Mouse (Mus musculus) neural tube, embryonic 11.5 days (tissue): Measurements from ENCODE around the gene Nxpe3. TPM values are rescaled to one million over a fixed set of nuclear protein-coding genes. Genes with fewer than 3 reads are reported as not detected.
A peak's percentile ranks its signal among the peaks of the same experiment; 100 is the strongest.

Source experiments
- ATAC-seq: fragments of 200-750 bp; cut with Nextera tagmentation; 2 replicates; pipeline ENCODE4 v1.8.0; 2017; ENCODE audit warnings: moderate number of reproducible peaks, mild to moderate bottlenecking, moderate TSS enrichment, moderate library complexity; ENCODE audit not compliant: insufficient read depth, low FRiP score, low TSS enrichment
- DNase-seq: peaks from one replicate; pipeline ENCODE4 v3.0.0-alpha.2; 2015; ENCODE audit warnings: low spot score
- H3K27ac ChIP-seq: fragments of 300-500 bp; sonication (generic); 2 replicates; pipeline ENCODE4 v1.5.1; 2014; ENCODE audit warnings: low read depth, mild to moderate bottlenecking, low read length
- H3K27me3 ChIP-seq: fragments of 300-500 bp; sonication (generic); 2 replicates; pipeline ENCODE4 v1.6.1; 2014; ENCODE audit warnings: mild to moderate bottlenecking, low read length, mixed read lengths; ENCODE audit not compliant: control insufficient read depth, insufficient read depth
- H3K36me3 ChIP-seq: fragments of 300-500 bp; sonication (generic); 2 replicates; pipeline ENCODE4 v1.6.1; 2014; ENCODE audit warnings: mild to moderate bottlenecking, low read length, moderate library complexity, mixed read lengths; ENCODE audit not compliant: control insufficient read depth, insufficient read depth
- H3K4me1 ChIP-seq: fragments of 300-500 bp; sonication (generic); 2 replicates; pipeline ENCODE4 v1.6.1; 2014; ENCODE audit warnings: low read length, mixed read lengths; ENCODE audit not compliant: control insufficient read depth, insufficient read depth
- H3K4me2 ChIP-seq: fragments of 300-500 bp; sonication (generic); 2 replicates; pipeline ENCODE4 v1.6.1; 2014; ENCODE audit warnings: low read depth, mild to moderate bottlenecking, moderate library complexity
- H3K4me3 ChIP-seq: fragments of 300-500 bp; sonication (generic); 2 replicates; pipeline ENCODE4 v1.5.1; 2014; ENCODE audit warnings: low read depth, low read length
- H3K9ac ChIP-seq: fragments of 300-500 bp; sonication (generic); 2 replicates; pipeline ENCODE4 v1.6.1; 2014; ENCODE audit warnings: mild to moderate bottlenecking, low read length
- H3K9me3 ChIP-seq: fragments of 300-500 bp; sonication (generic); 2 replicates; pipeline ENCODE4 v1.6.1; 2016; ENCODE audit warnings: low read length; ENCODE audit not compliant: control insufficient read depth
- whole genome bisulfite sequencing: fragments of 180-500 bp; shearing (Covaris S2); extraction: QIAGEN DNeasy Blood & Tissue Kit; methylation state at CpG from one replicate; pipeline ENCODE4 v1.1.7; 2014; 5-methylcytosine and 5-hydroxymethylcytosine counted together
- polyA plus RNA-seq: library from polyadenylated mRNA; unstranded; fragments of >200 nt; fragmentation: Nextera tagmentation; extraction: Ambion mirVana; gene quantifications from 2 replicates; pipeline ENCODE4 v1.2.1, GENCODE M21; 2014

Gene Nxpe3
- polyA plus RNA-seq, 1 experiment from 2014 or later, result 0.89 TPM

DNA sequence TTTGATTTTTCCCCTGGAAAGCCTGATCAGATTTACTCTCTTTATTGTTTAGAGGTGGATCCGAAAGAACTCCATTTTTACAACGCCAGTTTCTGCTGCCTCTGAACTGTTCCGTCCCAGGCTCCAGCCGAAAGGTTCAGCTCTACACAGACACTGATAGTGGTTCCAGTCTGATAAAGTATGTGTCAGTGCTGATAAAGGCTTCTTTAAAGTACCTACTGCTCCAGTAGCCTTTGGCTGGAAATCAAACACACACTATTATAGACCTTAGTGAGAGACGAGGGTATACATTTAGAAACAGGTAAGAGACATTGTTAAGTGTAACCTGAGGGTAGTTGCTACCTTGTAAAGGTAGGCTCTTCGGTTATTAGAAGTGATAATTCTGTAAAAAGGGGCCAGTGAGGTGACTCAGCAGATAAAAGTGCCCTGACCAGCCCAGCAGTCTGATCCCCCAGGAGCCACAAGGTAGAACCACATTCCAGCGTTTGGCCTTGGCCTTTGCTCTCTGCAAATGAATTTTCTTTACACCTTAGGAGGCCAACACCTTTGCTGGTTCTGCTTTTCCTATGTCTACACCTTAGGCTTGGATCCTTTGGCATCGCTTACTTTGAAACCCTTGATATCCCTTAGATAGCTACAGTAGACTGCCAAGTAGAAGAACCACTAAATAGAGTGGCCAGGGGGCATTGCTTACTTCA, 1.5 kb downstream of the Nxpe3 start:
- Histone ChIP-seq H3K9ac (no peak overlapping the region), H3K36me3 (no peaks in the 10 kb centered on the region), H3K4me3 (no peak overlapping the region), H3K27me3 (no peaks in the 10 kb centered on the region), H3K4me2 (no peak overlapping the region), H3K4me1 (peaks cover 4% of the 10 kb centered on the region; the same call in 1 of the 2 replicates), H3K9me3 (no peaks in the 10 kb centered on the region), H3K27ac (no peak overlapping the region)
- DNase-seq (no peak), ATAC-seq (no peak)
- 90% methylated on average over 8 of the region's 8 CpGs for WGBS

DNA sequence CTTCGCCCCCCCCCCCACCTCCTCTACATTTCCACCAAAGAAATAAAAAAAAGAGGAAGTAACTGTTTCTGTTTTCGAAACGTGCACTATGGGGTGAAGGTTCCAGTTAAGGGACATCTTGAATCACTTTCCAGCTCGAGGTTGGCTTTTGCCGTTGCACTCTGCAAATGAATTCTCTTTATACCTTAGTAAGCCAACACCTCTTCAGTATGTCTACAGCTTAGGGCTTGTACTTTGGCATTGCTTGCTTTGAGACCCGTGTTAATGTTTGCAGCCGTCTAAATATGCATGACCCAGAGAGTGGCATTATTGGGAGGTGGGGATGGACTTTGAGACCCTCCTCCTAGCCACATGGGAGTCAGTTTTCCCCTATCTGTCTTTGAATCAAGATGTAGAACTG, 2.6 kb downstream of the Nxpe3 start:
- no peak overlapping the region for H3K4me2 ChIP-seq

DNA sequence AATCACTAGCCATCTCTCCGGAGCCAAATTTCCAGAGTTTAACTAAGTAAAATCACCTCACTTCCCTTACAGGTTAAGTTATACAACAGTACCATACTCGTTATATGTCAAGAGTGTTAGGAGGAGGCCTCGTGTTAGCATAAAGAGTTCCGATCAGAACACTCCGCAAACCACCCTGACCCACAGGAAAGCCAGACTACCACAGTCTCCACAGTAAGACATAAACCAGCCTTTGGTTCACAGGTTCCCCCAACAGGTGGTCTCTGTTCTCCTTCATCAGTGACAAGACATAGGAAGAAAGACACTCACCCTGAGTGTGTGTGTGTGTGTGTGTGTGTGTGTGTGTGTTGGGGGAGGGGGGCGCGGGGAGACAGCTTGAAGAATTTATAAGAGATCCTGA, 3.7 kb downstream of the Nxpe3 start:
- no peak for DNase-seq
- Histone ChIP-seq H3K27ac (no peak overlapping the region), H3K9me3 (no peaks in the 10 kb centered on the region)

More for the DNA sequence above, 2.6 kb downstream of the Nxpe3 start:
- Histone ChIP-seq H3K9me3 (no peaks in the 10 kb centered on the region), H3K4me3 (no peak overlapping the region), H3K27ac (no peak overlapping the region), H3K36me3 (no peaks in the 10 kb centered on the region), H3K9ac (no peak overlapping the region), H3K4me1 (peaks cover 4% of the 10 kb centered on the region; the same call in 1 of the 2 replicates), H3K27me3 (no peaks in the 10 kb centered on the region)
- 79% methylated on average over 6 of the region's 7 CpGs for WGBS
- ATAC-seq (no peak), DNase-seq (no peak)

DNA sequence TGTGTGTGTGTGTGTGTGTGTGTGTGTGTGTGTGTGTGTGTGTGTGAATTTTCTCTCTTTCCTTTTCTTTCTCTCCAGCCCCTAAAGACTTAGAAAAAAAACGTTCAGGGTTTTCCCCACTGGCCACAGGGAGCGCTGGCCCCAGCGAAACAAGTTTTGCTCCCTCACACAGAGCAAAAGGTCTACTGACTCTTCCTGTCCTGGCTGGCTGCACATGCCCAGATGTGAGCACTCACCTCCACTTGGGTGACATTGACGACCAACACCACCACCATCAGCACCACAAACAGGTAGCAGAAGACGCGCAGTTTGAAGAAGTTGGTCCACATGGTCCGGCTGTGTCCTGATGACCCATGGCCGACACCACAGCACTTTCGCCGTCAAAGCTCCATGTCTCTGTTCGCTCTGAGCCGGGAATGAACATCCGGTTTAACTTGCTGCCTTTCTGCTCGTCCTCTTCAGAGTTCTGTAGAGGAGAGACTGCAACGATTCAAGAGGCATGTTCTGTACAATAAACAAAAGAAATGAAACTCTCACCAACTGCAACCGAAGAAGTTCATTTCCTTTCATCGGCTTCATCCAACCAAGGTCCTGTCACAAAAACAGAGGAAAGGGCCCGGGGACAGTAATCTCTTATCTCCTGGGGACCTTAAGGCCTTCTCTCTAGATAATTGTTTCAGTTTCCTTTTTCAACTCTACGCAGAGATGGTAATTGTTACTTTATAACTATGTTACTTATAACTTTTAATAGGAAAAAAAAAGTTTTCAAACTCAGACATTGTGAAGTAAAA, 4.5 kb downstream of the Nxpe3 start:
- Histone ChIP-seq H3K9ac (no peak overlapping the region), H3K27me3 (no peaks in the 10 kb centered on the region), H3K9me3 (no peaks in the 10 kb centered on the region), H3K4me2 (no peak overlapping the region), H3K4me1 (peaks cover 4% of the 10 kb centered on the region; the same call in 1 of the 2 replicates), H3K36me3 (no peaks in the 10 kb centered on the region), H3K4me3 (no peak overlapping the region), H3K27ac (no peak overlapping the region)
- no peak for DNase-seq
- WGBS, result 91% methylated on average over 19 of the region's 19 CpGs
- no peak for ATAC-seq

More for the DNA sequence above, 3.7 kb downstream of the Nxpe3 start:
- Histone ChIP-seq H3K4me2 (no peak overlapping the region), H3K4me1 (peaks cover 4% of the 10 kb centered on the region; the same call in 1 of the 2 replicates), H3K9ac (no peak overlapping the region), H3K27me3 (no peaks in the 10 kb centered on the region), H3K4me3 (no peak overlapping the region), H3K36me3 (no peaks in the 10 kb centered on the region)
- 96% methylated on average over 7 of the region's 7 CpGs for WGBS
- no peak for ATAC-seq

DNA sequence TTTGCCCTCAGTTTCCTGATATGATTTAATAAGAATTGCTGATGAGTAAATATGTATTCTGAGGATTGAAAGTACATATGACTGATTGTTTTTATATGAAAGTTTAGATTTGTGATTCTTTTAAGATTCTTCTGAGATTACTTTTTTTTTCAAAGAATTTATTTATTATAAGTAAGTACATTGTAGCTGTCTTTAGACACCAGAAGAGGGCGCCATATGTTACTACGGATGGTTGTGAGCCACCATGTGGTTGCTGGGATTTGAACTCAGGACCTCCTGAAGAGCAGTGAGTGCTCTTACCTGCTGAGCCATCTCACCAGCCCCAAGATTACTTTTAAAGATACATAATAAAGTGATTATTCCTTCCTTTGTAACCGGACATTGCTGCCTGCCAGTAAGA, 5.6 kb downstream of the Nxpe3 start:
- Histone ChIP-seq H3K27ac (no peak overlapping the region), H3K4me2 (no peak overlapping the region), H3K9me3 (no peaks in the 10 kb centered on the region), H3K27me3 (no peaks in the 10 kb centered on the region), H3K4me3 (no peak overlapping the region), H3K4me1 (peaks cover 4% of the 10 kb centered on the region; the same call in 1 of the 2 replicates), H3K9ac (no peak overlapping the region), H3K36me3 (no peaks in the 10 kb centered on the region)
- 89% methylated on average over 3 of the region's 3 CpGs for WGBS
- no peak for DNase-seq
- no peak for ATAC-seq

DNA sequence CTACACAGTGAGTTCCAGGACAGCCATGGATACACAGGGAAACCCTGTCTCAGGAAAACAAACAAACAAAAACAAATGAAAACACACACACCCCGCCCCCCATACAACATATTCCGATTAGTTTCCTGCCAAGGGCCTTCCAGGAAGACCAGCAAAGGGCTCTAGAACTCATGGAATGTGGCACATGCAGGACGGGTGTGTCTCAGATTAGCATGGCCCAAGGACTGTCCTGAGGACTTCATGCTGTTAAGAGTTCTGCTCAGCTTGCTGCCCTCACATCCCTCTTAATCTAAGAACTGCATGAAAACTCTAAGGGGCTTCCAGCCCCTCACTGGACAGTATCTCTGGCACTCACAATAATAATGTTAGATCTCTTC, 6.5 kb downstream of the Nxpe3 start:
- ATAC-seq, result no peak
- H3K4me1 ChIP-seq, result no peaks in the 10 kb centered on the region
- H3K36me3 ChIP-seq, result no peaks in the 10 kb centered on the region
- no peaks in the 10 kb centered on the region for H3K27me3 ChIP-seq
- no peak overlapping the region for H3K4me3 ChIP-seq
- no peaks in the 10 kb centered on the region for H3K9me3 ChIP-seq
- H3K4me2 ChIP-seq, result no peak overlapping the region
- H3K9ac ChIP-seq, result no peak overlapping the region
- no peak for DNase-seq
- WGBS, result 88% methylated on average over 3 of the region's 3 CpGs
- no peak overlapping the region for H3K27ac ChIP-seq

DNA sequence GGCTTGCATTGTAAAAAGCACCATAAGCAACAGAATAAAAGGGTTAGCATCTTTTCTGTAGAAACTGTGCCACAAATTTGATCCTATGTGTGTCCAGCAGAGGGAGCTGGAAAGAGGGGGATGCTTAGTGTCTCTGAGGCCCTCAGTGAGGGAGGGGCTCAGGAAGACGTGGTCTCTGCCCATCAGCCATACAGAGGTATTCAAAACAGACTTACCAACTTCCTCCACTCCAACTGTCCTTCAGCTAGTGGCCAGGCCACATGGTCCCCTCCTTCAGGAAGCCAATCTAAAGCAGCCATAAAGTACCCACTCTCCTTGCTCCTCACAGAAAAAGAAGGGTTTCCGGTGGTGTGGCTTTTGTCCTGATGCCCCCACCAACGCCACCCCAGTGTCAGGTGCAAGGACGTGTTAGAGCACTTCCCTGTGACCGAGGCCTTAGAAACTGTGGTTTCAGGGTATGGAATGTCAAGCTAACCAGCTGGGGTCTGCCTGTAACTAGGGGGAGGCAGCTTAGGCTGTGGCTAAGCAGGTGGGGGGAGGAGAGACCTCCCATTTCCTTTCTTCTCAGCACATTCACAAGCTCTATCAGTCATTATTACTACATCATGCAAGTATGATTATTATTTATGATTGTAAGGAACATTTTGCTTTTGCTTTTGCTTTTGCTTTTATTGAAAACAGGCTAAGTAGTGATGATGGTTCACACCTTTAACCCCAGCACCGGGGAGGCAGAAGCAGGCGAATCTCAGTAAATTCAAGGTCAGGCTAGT, 7.1 kb downstream of the Nxpe3 start:
- Histone ChIP-seq H3K4me1 (no peaks in the 10 kb centered on the region), H3K9me3 (no peaks in the 10 kb centered on the region), H3K36me3 (no peaks in the 10 kb centered on the region), H3K27me3 (no peaks in the 10 kb centered on the region), H3K27ac (no peak overlapping the region), H3K9ac (no peak overlapping the region), H3K4me2 (no peak overlapping the region), H3K4me3 (no peak overlapping the region)
- peak; percentile 53; the same call in 1 of the 2 replicates for ATAC-seq
- WGBS, result 68% methylated on average over 7 of the region's 7 CpGs
- no peak for DNase-seq

DNA sequence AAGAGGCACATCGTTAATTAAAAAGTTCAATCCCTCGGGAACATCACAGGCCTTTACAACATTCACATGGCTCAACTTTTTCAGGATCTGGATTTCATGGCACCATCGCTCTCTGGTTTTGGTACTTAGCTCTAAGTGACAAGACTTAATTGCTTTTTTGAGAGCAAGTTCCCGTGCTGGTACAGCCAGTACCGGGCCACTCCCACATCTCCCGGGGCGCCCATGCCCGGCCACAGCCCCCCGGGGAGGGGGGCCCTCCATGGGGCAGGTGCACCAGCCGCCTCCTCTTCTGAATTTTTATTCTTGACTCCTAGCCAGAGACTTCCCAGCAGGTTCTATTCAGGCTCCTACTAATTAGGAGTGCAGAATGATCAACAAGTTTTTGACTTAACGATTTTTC, 10.8 kb downstream of the Nxpe3 start:
- no peak overlapping the region for H3K9ac ChIP-seq
- no peak overlapping the region for H3K4me2 ChIP-seq
- no peak overlapping the region for H3K4me3 ChIP-seq
- no peaks in the 10 kb centered on the region for H3K27me3 ChIP-seq
- no peak overlapping the region for H3K27ac ChIP-seq
- WGBS, result 87% methylated on average over 11 of the region's 11 CpGs
- DNase-seq (no peak), ATAC-seq (no peak)
- H3K36me3 ChIP-seq, result no peaks in the 10 kb centered on the region
- H3K4me1 ChIP-seq, result no peaks in the 10 kb centered on the region
- H3K9me3 ChIP-seq, result no peaks in the 10 kb centered on the region
